Mouse (Mus musculus) megakaryocyte, embryonic 14.5 days (primary cell): ENCODE results near the gene Hist3h2a.

Source experiments
- FLI1 ChIP-seq: IDR thresholded peaks from 2 replicates; pipeline ENCODE4 v1.6.1; 2012; ENCODE audit warnings: low read length, inconsistent platforms, mixed read lengths
- GATA1 ChIP-seq: IDR thresholded peaks from 3 replicates; pipeline ENCODE4 v1.6.1; 2012; ENCODE audit warnings: mixed read lengths, low read length, inconsistent platforms, borderline replicate concordance

GRCm38 (mm10) chr11:58964216-58964615 lies 9.7 kb downstream of the Hist3h2a start:
- TF ChIP-seq GATA1 (no peak), FLI1 (no peak)
